27 mouse cellular contexts compared by ENCODE assay signal in the genomic region with DNA sequence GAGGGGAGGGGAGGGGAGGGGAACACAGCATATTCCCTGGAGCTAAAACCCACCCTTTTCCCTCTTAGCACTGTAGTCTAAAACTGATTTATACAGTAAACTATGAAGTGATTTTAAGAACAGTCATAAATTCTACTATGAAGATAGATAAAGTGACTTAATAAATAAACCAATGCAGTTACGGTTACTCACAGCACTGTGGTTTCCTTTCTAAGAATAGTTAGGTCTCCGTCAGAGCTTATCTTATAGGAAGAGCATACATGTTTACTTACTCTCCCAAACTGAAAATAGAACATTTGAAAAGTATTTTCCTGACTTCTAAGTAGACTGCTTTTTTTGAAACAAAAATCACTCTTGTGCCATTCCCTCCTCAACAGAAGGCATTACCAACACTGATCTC. TPM values are rescaled to one million over a fixed set of nuclear protein-coding genes. Genes with fewer than 3 reads are reported as not detected.
DNase-seq lines count a peak whose midpoint lies in the region; ATAC-seq and TF ChIP-seq lines count a peak whose summit lies in the region.
"Had no signal": no experiment of that assay in that cellular context is flagged by ENCODE, and none has a peak within 500 bp of the region (broad histone marks: within the 10 kb centered on the region; RNA-seq: fewer than 3 reads in every experiment).

No protein-coding gene starts in this region.

- DNase-seq in heart, postnatal 0 days (ENCODE audit: low spot score), result peak; percentile 47
- no peak for DNase-seq in heart, embryonic 10.5 days (ENCODE audit: low spot score)
- peak; percentile 50 for DNase-seq in CD4-positive, CD25-positive, alpha-beta regulatory T cell, adult 2 months (ENCODE audit: low read depth, low spot score)
- DNase-seq in induced T-regulatory cell, adult 2 months (ENCODE audit: low read depth), result peak; percentile 66
- DNase-seq in naive thymus-derived CD4-positive, alpha-beta T cell, adult 2 months (ENCODE audit: low read depth), result peak; percentile 33
- no peak for DNase-seq in layer of hippocampus, adult 8-10 months (ENCODE audit: low spot score in 2 of 2)
- no peak for DNase-seq in layer of hippocampus, adult 9-11 months
- DNase-seq: adrenal gland, adult 8-10 months; B cell, adult 2 months; cerebellum, adult 2 months; cerebellum, postnatal 25 days; forebrain, postnatal 0 days; gastrocnemius, postnatal 36 days; heart, postnatal 36 days; kidney, adult 18-20 months; kidney, postnatal 10 days; lung, postnatal 4 days; midbrain, embryonic 14.5 days; retina, postnatal 1 day; thymus, postnatal 25 days had no signal

- H3K36me3 ChIP-seq in heart, postnatal 0 days (replicated peaks; ENCODE audit: control insufficient read depth, insufficient read depth, low read length), result no peaks in the 10 kb centered on the region
- H3K36me3 ChIP-seq in heart, embryonic 10.5 days, result no peaks in the 10 kb centered on the region
- H3K36me3 ChIP-seq: embryonic facial prominence, embryonic 12.5 days; limb, embryonic 15.5 days; lung, embryonic 15.5 days; neural tube, embryonic 13.5 days had no signal

- peak overlapping the region; percentile 25; the same call in 1 of the 2 replicates for H3K27ac ChIP-seq in heart, postnatal 0 days (ENCODE audit: low read depth)
- H3K27ac ChIP-seq in heart, embryonic 10.5 days, result no peak overlapping the region
- H3K27ac ChIP-seq: embryonic facial prominence, embryonic 12.5 days; hindbrain, embryonic 14.5 days; limb, embryonic 15.5 days; liver, embryonic 14.5 days; lung, embryonic 15.5 days; neural tube, embryonic 13.5 days had no signal

- WGBS in heart, postnatal 0 days, result 11% methylated on average over 2 of the region's 2 CpGs
- WGBS in heart, embryonic 10.5 days, result 33% methylated on average over 2 of the region's 2 CpGs

- no peak for TF ChIP-seq CTCF in heart, postnatal 0 days (IDR thresholded peaks at IDR 0.05; ENCODE audit: low read depth)

- no peak overlapping the region for H3K9ac ChIP-seq in heart, postnatal 0 days (replicated peaks; ENCODE audit: low read depth, low read length)
- H3K9ac ChIP-seq: embryonic facial prominence, embryonic 12.5 days; forebrain, postnatal 0 days; hindbrain, embryonic 14.5 days; limb, embryonic 15.5 days; liver, embryonic 14.5 days; lung, embryonic 15.5 days; neural tube, embryonic 13.5 days had no signal

- no peak for TF ChIP-seq EP300 in heart, postnatal 0 days (IDR thresholded peaks at IDR 0.05; ENCODE audit: low read depth)

- no peaks in the 10 kb centered on the region for H3K27me3 ChIP-seq in heart, postnatal 0 days (ENCODE audit: control insufficient read depth, insufficient read depth, low read length)
- H3K27me3 ChIP-seq in heart, embryonic 10.5 days (ENCODE audit: insufficient read depth, poor library complexity, severe bottlenecking), result no peaks in the 10 kb centered on the region
- H3K27me3 ChIP-seq: embryonic facial prominence, embryonic 12.5 days; limb, embryonic 15.5 days; lung, embryonic 15.5 days; neural tube, embryonic 13.5 days; Patski had no signal

- peaks cover 14% of the 10 kb centered on the region for H3K4me1 ChIP-seq in heart, postnatal 0 days (ENCODE audit: control insufficient read depth, insufficient read depth)
- peaks cover 9% of the 10 kb centered on the region; the same call in 1 of the 2 replicates for H3K4me1 ChIP-seq in heart, embryonic 10.5 days
- H3K4me1 ChIP-seq: embryonic facial prominence, embryonic 12.5 days; limb, embryonic 15.5 days; neural tube, embryonic 13.5 days had no signal

- H3K4me2 ChIP-seq in heart, postnatal 0 days (ENCODE audit: low read depth, low read length), result peak overlapping the region; percentile 12; the same call in 1 of the 2 replicates
- H3K4me2 ChIP-seq: embryonic facial prominence, embryonic 12.5 days; hindbrain, embryonic 14.5 days; limb, embryonic 15.5 days; lung, embryonic 15.5 days; neural tube, embryonic 13.5 days had no signal

- ATAC-seq in heart, postnatal 0 days (ENCODE audit: insufficient read depth, low read depth), result no peak
- ATAC-seq: Patski had no signal

- H3K9me3 ChIP-seq in heart, postnatal 0 days (replicated peaks; ENCODE audit: control insufficient read depth, low read length), result no peaks in the 10 kb centered on the region
- no peaks in the 10 kb centered on the region for H3K9me3 ChIP-seq in heart, embryonic 10.5 days
- H3K9me3 ChIP-seq: embryonic facial prominence, embryonic 12.5 days; limb, embryonic 15.5 days; lung, embryonic 15.5 days; neural tube, embryonic 13.5 days had no signal

- no peak overlapping the region for H3K4me3 ChIP-seq in heart, postnatal 0 days (ENCODE audit: low read depth, low read length)
- no peak overlapping the region for H3K4me3 ChIP-seq in heart, embryonic 10.5 days
- H3K4me3 ChIP-seq: embryonic facial prominence, embryonic 12.5 days; limb, embryonic 15.5 days; lung, embryonic 15.5 days; neural tube, embryonic 13.5 days had no signal

RNA-seq across cellular contexts. Expression of a gene that starts 12.3 kb away (rescaled TPM):
- total RNA-seq in heart, postnatal 0 days (2014; rRNA removed; ENCODE audit: low replicate concordance), result 27.1 and 30.9 TPM in 2 replicates
- 7.1 and 7.6 TPM in 2 replicates for polyA plus RNA-seq in heart, postnatal 0 days (2015; fragmentation: Nextera tagmentation; extraction: Ambion mirVana)
- polyA plus RNA-seq in heart, embryonic 10.5 days (2016; fragmentation: Nextera tagmentation; extraction: Ambion mirVana), result 23.2 and 25.0 TPM in 2 replicates
- 10 to 100 TPM; 27.1 to 35.8 (median 34.3) TPM for total RNA-seq in layer of hippocampus, adult 8-10 months (2022)

Comparison
In these comparisons a context has a peak if more than half of its experiments do, and no peak if none do; other contexts are left out.
1. DNase-seq: peak in heart, postnatal 0 days (single experiment), CD4-positive, CD25-positive, alpha-beta regulatory T cell, adult 2 months (single experiment), induced T-regulatory cell, adult 2 months (single experiment) and naive thymus-derived CD4-positive, alpha-beta T cell, adult 2 months (single experiment); none in heart, embryonic 10.5 days (single experiment), layer of hippocampus, adult 8-10 months (0 of 2) and layer of hippocampus, adult 9-11 months (single experiment).